Mouse (Mus musculus) frontal cortex, adult (tissue): ENCODE measurements at regions not wholly inside any gene's neighbourhood (a gene's known extent, or its start where the extent isn't known, plus 50 kb on each side); places are given as distances from the start of the nearest gene placed in this dataset.

Experiments used
- ATAC-seq: cut with Nextera tagmentation; 2 replicates; pipeline ENCODE4 v1.9.2; 2017; ENCODE audit warnings: mild to moderate bottlenecking, moderate library complexity, mixed read lengths; ENCODE audit not compliant: low TSS enrichment

GRCm38 (mm10) chr2:110426881-110427280 is 63.9 kb upstream of the Fibin start:
- ATAC-seq: no peak

- ATAC-seq: no peak
These were observed 89.7 kb upstream of the Fibin start for GRCm38 (mm10) chr2:110452694-110453093.

- no peak for ATAC-seq
These were observed 109.5 kb upstream of the Fibin start for GRCm38 (mm10) chr2:110472307-110472995.

GRCm38 (mm10) chr2:110476591-110476990 is 113.6 kb upstream of the Fibin start:
- ATAC-seq: no peak

GRCm38 (mm10) chr2:110481327-110481726 is 115.8 kb upstream of the Slc5a12 start:
- no peak for ATAC-seq

GRCm38 (mm10) chr2:110486201-110486600 is 110.9 kb upstream of the Slc5a12 start:
- ATAC-seq: no peak

- ATAC-seq: 0 out of 2 replicates have a peak, but pooled peaks have one; percentile 27
These were observed 110.4 kb upstream of the Slc5a12 start for GRCm38 (mm10) chr2:110486724-110487123.

GRCm38 (mm10) chr2:110487950-110488349 is 109.1 kb upstream of the Slc5a12 start:
- no peak for ATAC-seq

- no peak for ATAC-seq
These were observed 95.3 kb upstream of the Slc5a12 start for GRCm38 (mm10) chr2:110501786-110502185.

- ATAC-seq: no peak
These were observed 88.8 kb upstream of the Slc5a12 start for GRCm38 (mm10) chr2:110508162-110508748.

- ATAC-seq: no peak
These were observed 73.8 kb upstream of the Slc5a12 start for GRCm38 (mm10) chr2:110523173-110523803.

- ATAC-seq: no peak
These were observed 68.9 kb upstream of the Slc5a12 start for GRCm38 (mm10) chr2:110528191-110528590.

GRCm38 (mm10) chr2:110540140-110540539 is 57.0 kb upstream of the Slc5a12 start:
- ATAC-seq: no peak

GRCm38 (mm10) chr2:110540570-110541357 is 56.3 kb upstream of the Slc5a12 start:
- no peak for ATAC-seq

- ATAC-seq: no peak
These were observed 55.8 kb upstream of the Slc5a12 start for GRCm38 (mm10) chr2:110541358-110541737.
